Mouse (Mus musculus): ENCODE measurements around the gene Epb41l2. TPM values are rescaled to one million over a fixed set of nuclear protein-coding genes. Genes with fewer than 3 reads are reported as not detected.

Gene Epb41l2
- polyA plus RNA-seq, 1 experiment, result 37.9 TPM

DNA sequence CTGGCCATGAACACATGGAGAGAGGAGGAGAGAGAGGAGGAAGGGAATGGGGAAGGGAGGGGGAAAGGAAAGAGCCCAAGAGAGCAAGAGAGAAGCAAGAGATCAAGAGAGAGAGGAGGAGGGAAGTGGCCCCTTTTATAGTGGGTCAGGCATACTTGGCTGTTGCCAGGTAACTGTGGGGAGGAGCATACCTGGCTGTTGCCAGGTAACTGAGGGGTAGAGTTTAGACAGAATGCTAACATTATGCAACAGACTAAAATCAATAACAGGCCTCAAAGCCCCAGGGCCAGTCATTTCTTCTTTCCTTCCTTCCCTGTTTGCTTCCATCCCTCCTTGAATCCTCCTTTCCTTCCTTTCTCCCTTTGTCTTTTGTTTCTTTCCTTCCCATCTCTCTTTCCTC is 41.9 kb upstream of the Epb41l2 start:
- no peak overlapping the region for H3ac ChIP-seq (ENCODE audit: control insufficient read depth, insufficient read length, low read depth)
- no peaks in the 10 kb centered on the region for H3K79me2 ChIP-seq (ENCODE audit: control insufficient read depth, insufficient read depth)
- no peaks in the 10 kb centered on the region for H3K79me3 ChIP-seq (ENCODE audit: low read depth)
- H3K36me3 ChIP-seq (ENCODE audit: control insufficient read depth, insufficient read depth), result no peaks in the 10 kb centered on the region
- H3K27me3 ChIP-seq (ENCODE audit: control insufficient read depth, insufficient read depth, insufficient read length), result no peaks in the 10 kb centered on the region
- TF ChIP-seq MYOD1 (IDR thresholded peaks at IDR 0.05; ENCODE audit: control insufficient read depth, insufficient read length, low read depth) (no peak), FOSL1 (IDR thresholded peaks at IDR 0.05; ENCODE audit: insufficient read depth, low read length, poor library complexity, severe bottlenecking) (no peak), MAX (IDR thresholded peaks at IDR 0.05) (no peak), MYOG (IDR thresholded peaks at IDR 0.05; ENCODE audit: control insufficient read depth, extremely low read depth, insufficient read length) (no peak), CEBPB (IDR thresholded peaks at IDR 0.05; ENCODE audit: low read depth) (no peak), CTCF (IDR thresholded peaks at IDR 0.05; ENCODE audit: control insufficient read depth, insufficient read depth, insufficient read length) (no peak), USF1 (IDR thresholded peaks at IDR 0.05; ENCODE audit: low read depth) (no peak)
- no peak overlapping the region for H3K4me3 ChIP-seq (ENCODE audit: insufficient read depth, poor library complexity, severe bottlenecking)

GRCm38 (mm10) chr10:25318405-25318804 is 41.2 kb upstream of the Epb41l2 start:
- TF ChIP-seq FOSL1 (IDR thresholded peaks at IDR 0.05; ENCODE audit: insufficient read depth, low read length, poor library complexity, severe bottlenecking) (no peak), USF1 (IDR thresholded peaks at IDR 0.05; ENCODE audit: low read depth) (no peak)
- Histone ChIP-seq H3K27me3 (ENCODE audit: control insufficient read depth, insufficient read depth, insufficient read length) (no peaks in the 10 kb centered on the region), H3K79me2 (ENCODE audit: control insufficient read depth, insufficient read depth) (no peaks in the 10 kb centered on the region), H3ac (ENCODE audit: control insufficient read depth, insufficient read length, low read depth) (no peak overlapping the region), H3K79me3 (ENCODE audit: low read depth) (no peaks in the 10 kb centered on the region), H3K4me3 (ENCODE audit: insufficient read depth, poor library complexity, severe bottlenecking) (no peak overlapping the region), H3K36me3 (ENCODE audit: control insufficient read depth, insufficient read depth) (no peaks in the 10 kb centered on the region)

- no peak overlapping the region for H3ac ChIP-seq (ENCODE audit: control insufficient read depth, insufficient read length, low read depth)
- no peaks in the 10 kb centered on the region for H3K27me3 ChIP-seq (ENCODE audit: control insufficient read depth, insufficient read depth, insufficient read length)
- H3K4me3 ChIP-seq (ENCODE audit: insufficient read depth, poor library complexity, severe bottlenecking), result no peak overlapping the region
- no peaks in the 10 kb centered on the region for H3K36me3 ChIP-seq (ENCODE audit: control insufficient read depth, insufficient read depth)
- no peak for TF ChIP-seq MAX (IDR thresholded peaks at IDR 0.05)
- no peak for TF ChIP-seq FOSL1 (IDR thresholded peaks at IDR 0.05; ENCODE audit: insufficient read depth, low read length, poor library complexity, severe bottlenecking)
- TF ChIP-seq CTCF (IDR thresholded peaks at IDR 0.05; ENCODE audit: control insufficient read depth, insufficient read depth, insufficient read length), result no peak
- no peak for TF ChIP-seq USF1 (IDR thresholded peaks at IDR 0.05; ENCODE audit: low read depth)
- no peak for TF ChIP-seq MYOG (IDR thresholded peaks at IDR 0.05; ENCODE audit: control insufficient read depth, extremely low read depth, insufficient read length)
- TF ChIP-seq CEBPB (IDR thresholded peaks at IDR 0.05; ENCODE audit: low read depth), result no peak
- no peak for TF ChIP-seq MYOD1 (IDR thresholded peaks at IDR 0.05; ENCODE audit: control insufficient read depth, insufficient read length, low read depth)
- no peaks in the 10 kb centered on the region for H3K79me3 ChIP-seq (ENCODE audit: low read depth)
- H3K79me2 ChIP-seq (ENCODE audit: control insufficient read depth, insufficient read depth), result no peaks in the 10 kb centered on the region
Observed at GRCm38 (mm10) chr10:25319531-25319930, 40.1 kb upstream of the Epb41l2 start.

GRCm38 (mm10) chr10:25321198-25321597 is 38.4 kb upstream of the Epb41l2 start:
- TF ChIP-seq FOSL1 (IDR thresholded peaks at IDR 0.05; ENCODE audit: insufficient read depth, low read length, poor library complexity, severe bottlenecking), result no peak
- no peak for TF ChIP-seq CTCF (IDR thresholded peaks at IDR 0.05; ENCODE audit: control insufficient read depth, insufficient read depth, insufficient read length)
- TF ChIP-seq CEBPB (IDR thresholded peaks at IDR 0.05; ENCODE audit: low read depth), result no peak
- no peak for TF ChIP-seq USF1 (IDR thresholded peaks at IDR 0.05; ENCODE audit: low read depth)
- TF ChIP-seq MYOD1 (IDR thresholded peaks at IDR 0.05; ENCODE audit: control insufficient read depth, insufficient read length, low read depth), result no peak
- TF ChIP-seq MAX (IDR thresholded peaks at IDR 0.05), result no peak
- no peaks in the 10 kb centered on the region for H3K79me2 ChIP-seq (ENCODE audit: control insufficient read depth, insufficient read depth)
- H3K4me3 ChIP-seq (ENCODE audit: insufficient read depth, poor library complexity, severe bottlenecking), result no peak overlapping the region
- no peaks in the 10 kb centered on the region for H3K79me3 ChIP-seq (ENCODE audit: low read depth)
- no peaks in the 10 kb centered on the region for H3K36me3 ChIP-seq (ENCODE audit: control insufficient read depth, insufficient read depth)
- H3ac ChIP-seq (ENCODE audit: control insufficient read depth, insufficient read length, low read depth), result no peak overlapping the region
- H3K27me3 ChIP-seq (ENCODE audit: control insufficient read depth, insufficient read depth, insufficient read length), result no peaks in the 10 kb centered on the region

DNA sequence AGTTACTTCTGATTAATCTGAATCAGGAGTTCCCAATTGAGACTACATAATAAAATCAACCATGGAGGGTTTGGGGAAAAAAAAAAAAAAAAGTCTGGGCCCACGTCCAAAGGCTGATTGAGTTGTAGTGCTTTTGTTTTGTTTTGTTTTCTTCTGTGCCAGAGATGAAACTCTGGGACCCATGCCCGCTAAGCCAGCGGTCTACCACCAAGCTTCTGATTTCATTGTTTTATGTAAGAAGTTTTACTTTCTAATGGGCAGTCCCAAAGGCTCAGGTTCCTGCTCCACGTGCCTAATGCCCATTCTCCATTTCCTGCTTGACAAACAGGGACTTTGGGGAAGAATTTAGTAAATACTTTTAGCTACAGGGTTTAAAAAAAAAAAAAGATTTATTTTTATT is 33.9 kb upstream of the Epb41l2 start:
- H3K4me3 ChIP-seq (ENCODE audit: insufficient read depth, poor library complexity, severe bottlenecking), result no peak overlapping the region
- no peaks in the 10 kb centered on the region for H3K79me3 ChIP-seq (ENCODE audit: low read depth)
- TF ChIP-seq USF1 (IDR thresholded peaks at IDR 0.05; ENCODE audit: low read depth) (peak; percentile 76), MAX (IDR thresholded peaks at IDR 0.05) (peak; percentile 48), FOSL1 (IDR thresholded peaks at IDR 0.05; ENCODE audit: insufficient read depth, low read length, poor library complexity, severe bottlenecking) (no peak), CTCF (IDR thresholded peaks at IDR 0.05; ENCODE audit: control insufficient read depth, insufficient read depth, insufficient read length) (no peak), MYOG (IDR thresholded peaks at IDR 0.05; ENCODE audit: control insufficient read depth, extremely low read depth, insufficient read length) (no peak), MYOD1 (IDR thresholded peaks at IDR 0.05; ENCODE audit: control insufficient read depth, insufficient read length, low read depth) (no peak), CEBPB (IDR thresholded peaks at IDR 0.05; ENCODE audit: low read depth) (no peak)
- H3K36me3 ChIP-seq (ENCODE audit: control insufficient read depth, insufficient read depth), result no peaks in the 10 kb centered on the region
- no peaks in the 10 kb centered on the region for H3K79me2 ChIP-seq (ENCODE audit: control insufficient read depth, insufficient read depth)
- H3K27me3 ChIP-seq (ENCODE audit: control insufficient read depth, insufficient read depth, insufficient read length), result no peaks in the 10 kb centered on the region
- H3ac ChIP-seq (ENCODE audit: control insufficient read depth, insufficient read length, low read depth), result no peak overlapping the region

DNA sequence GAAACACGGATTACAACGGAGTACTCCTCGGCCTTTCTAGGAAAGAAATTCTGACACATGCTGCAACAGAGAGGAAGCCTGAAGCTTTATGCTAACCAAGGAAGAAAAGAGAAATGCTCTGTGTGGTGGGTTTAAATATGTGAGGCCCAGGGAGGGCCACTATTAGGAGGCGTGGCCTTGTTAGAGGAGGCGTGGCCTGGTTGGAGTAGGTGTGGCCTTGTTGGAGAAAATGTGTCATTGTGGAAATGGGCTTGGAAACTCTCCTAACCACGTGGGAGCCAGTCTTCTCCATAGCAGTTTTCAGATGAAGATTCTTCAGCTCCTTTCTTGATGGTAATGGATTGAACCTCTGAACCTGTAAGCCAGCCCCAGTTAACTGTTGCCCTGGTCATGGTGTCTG is 32.1 kb upstream of the Epb41l2 start:
- H3K27me3 ChIP-seq (ENCODE audit: control insufficient read depth, insufficient read depth, insufficient read length), result no peaks in the 10 kb centered on the region
- no peaks in the 10 kb centered on the region for H3K79me3 ChIP-seq (ENCODE audit: low read depth)
- no peak overlapping the region for H3K4me3 ChIP-seq (ENCODE audit: insufficient read depth, poor library complexity, severe bottlenecking)
- H3K36me3 ChIP-seq (ENCODE audit: control insufficient read depth, insufficient read depth), result no peaks in the 10 kb centered on the region
- H3ac ChIP-seq (ENCODE audit: control insufficient read depth, insufficient read length, low read depth), result no peak overlapping the region
- no peak for TF ChIP-seq CTCF (IDR thresholded peaks at IDR 0.05; ENCODE audit: control insufficient read depth, insufficient read depth, insufficient read length)
- TF ChIP-seq MAX (IDR thresholded peaks at IDR 0.05), result no peak
- TF ChIP-seq CEBPB (IDR thresholded peaks at IDR 0.05; ENCODE audit: low read depth), result no peak
- no peak for TF ChIP-seq USF1 (IDR thresholded peaks at IDR 0.05; ENCODE audit: low read depth)
- no peak for TF ChIP-seq MYOD1 (IDR thresholded peaks at IDR 0.05; ENCODE audit: control insufficient read depth, insufficient read length, low read depth)
- no peak for TF ChIP-seq MYOG (IDR thresholded peaks at IDR 0.05; ENCODE audit: control insufficient read depth, extremely low read depth, insufficient read length)
- no peaks in the 10 kb centered on the region for H3K79me2 ChIP-seq (ENCODE audit: control insufficient read depth, insufficient read depth)

All from C2C12 (cell line).